ENCODE assay signal across 8 mouse cellular contexts in the genomic region with DNA sequence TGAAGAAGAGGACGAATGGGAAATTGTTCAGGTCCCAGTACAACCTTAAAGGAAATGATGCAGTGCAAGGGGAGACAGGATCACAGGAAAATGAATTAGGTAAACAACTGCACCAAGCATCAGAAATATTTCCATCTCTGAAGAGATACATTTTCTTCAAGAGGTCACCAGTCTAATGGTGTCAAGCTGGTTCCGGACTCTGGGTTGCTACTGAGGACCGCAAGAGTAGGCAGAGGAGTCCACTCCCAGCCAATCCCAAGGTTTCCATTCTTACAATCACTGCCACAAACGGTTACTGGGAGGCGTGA. TPM values are rescaled to one million over a fixed set of nuclear protein-coding genes. Genes with fewer than 3 reads are reported as not detected.
DNase-seq lines count a peak whose midpoint lies in the region; ATAC-seq and TF ChIP-seq lines count a peak whose summit lies in the region.

No protein-coding gene starts in this region.

- no peak overlapping the region for H3K27ac ChIP-seq in kidney, adult 2 months (ENCODE audit: insufficient read depth, low read depth, low read length)
- peak overlapping the region; percentile 95 for H3K27ac ChIP-seq in hindbrain, embryonic 13.5 days
- H3K27ac ChIP-seq in midbrain, embryonic 14.5 days (replicated peaks; ENCODE audit: low read depth, low read length): peak overlapping the region; percentile 95

- H3K36me3 ChIP-seq in kidney, adult 2 months (ENCODE audit: control insufficient read depth, insufficient read depth, low read length): no peaks in the 10 kb centered on the region
- H3K36me3 ChIP-seq in hindbrain, embryonic 13.5 days: no peaks in the 10 kb centered on the region
- H3K36me3 ChIP-seq in midbrain, embryonic 14.5 days (ENCODE audit: control insufficient read depth, insufficient read depth, low read length): no peaks in the 10 kb centered on the region

- peak overlapping the region; percentile 93 for H3K9ac ChIP-seq in hindbrain, embryonic 13.5 days
- peak overlapping the region; percentile 96 for H3K9ac ChIP-seq in midbrain, embryonic 14.5 days (replicated peaks; ENCODE audit: low read length)

- WGBS in kidney, adult 2 months: 6% methylated on average over 5 of the region's 5 CpGs
- 4% methylated on average over 5 of the region's 5 CpGs for WGBS in hindbrain, embryonic 13.5 days
- WGBS in midbrain, embryonic 14.5 days: 3% methylated on average over 5 of the region's 5 CpGs

- H3K4me2 ChIP-seq in hindbrain, embryonic 13.5 days: peak overlapping the region; percentile 63
- peak overlapping the region; percentile 69 for H3K4me2 ChIP-seq in midbrain, embryonic 14.5 days (ENCODE audit: low read length)

- no peak for TF ChIP-seq POLR2A in kidney, adult 2 months (IDR thresholded peaks at IDR 0.05; ENCODE audit: low read depth, low read length)

- DNase-seq in kidney, adult 2 months: no peak
- no peak for DNase-seq in kidney, adult 18-20 months
- no peak for DNase-seq in midbrain, embryonic 14.5 days
- DNase-seq in ovary, postnatal 10 days (ENCODE audit: low spot score): no peak
- DNase-seq in right cerebral cortex, postnatal 4 days: no peak

- H3K27me3 ChIP-seq in kidney, adult 2 months (replicated peaks; ENCODE audit: control insufficient read depth, insufficient read depth, low read length): no peaks in the 10 kb centered on the region
- peaks cover 4% of the 10 kb centered on the region; the same call in 1 of the 2 replicates for H3K27me3 ChIP-seq in hindbrain, embryonic 13.5 days
- H3K27me3 ChIP-seq in midbrain, embryonic 14.5 days (ENCODE audit: control insufficient read depth, insufficient read depth, low read length): no peaks in the 10 kb centered on the region

- peak; percentile 23 for ATAC-seq in common myeloid progenitor, adult 5-6 weeks (replicated peaks; ENCODE audit: low read depth, poor library complexity, severe bottlenecking)
- no peak for ATAC-seq in hindbrain, embryonic 13.5 days (ENCODE audit: low FRiP score)
- ATAC-seq in midbrain, embryonic 14.5 days (ENCODE audit: low FRiP score, low TSS enrichment): peak; percentile 51
- no peak for ATAC-seq in monocyte, adult 5-6 weeks (replicated peaks; ENCODE audit: insufficient number of reproducible peaks, low FRiP score, low TSS enrichment, poor library complexity, severe bottlenecking)

- H3K9me3 ChIP-seq in hindbrain, embryonic 13.5 days: no peaks in the 10 kb centered on the region
- no peaks in the 10 kb centered on the region for H3K9me3 ChIP-seq in midbrain, embryonic 14.5 days (ENCODE audit: control insufficient read depth, low read length)

- no peak for TF ChIP-seq CTCF in kidney, adult 2 months (conservative IDR thresholded peaks at IDR 0.05; ENCODE audit: insufficient read depth, insufficient read length, low read depth, low read length)

- H3K4me1 ChIP-seq in kidney, adult 2 months (ENCODE audit: control insufficient read depth, insufficient read depth, low read length): no peaks in the 10 kb centered on the region
- peaks cover 21% of the 10 kb centered on the region for H3K4me1 ChIP-seq in hindbrain, embryonic 13.5 days (replicated peaks)
- H3K4me1 ChIP-seq in midbrain, embryonic 14.5 days (ENCODE audit: control insufficient read depth, insufficient read depth, low read length): 0 out of 2 replicates have a peak, but pooled peaks cover 12% of the 10 kb centered on the region

- H3K4me3 ChIP-seq in kidney, adult 2 months (ENCODE audit: insufficient read depth, low read depth, low read length): peak overlapping the region; percentile 74
- peak overlapping the region; percentile 80 for H3K4me3 ChIP-seq in hindbrain, embryonic 13.5 days
- peak overlapping the region; percentile 87 for H3K4me3 ChIP-seq in midbrain, embryonic 14.5 days (replicated peaks; ENCODE audit: low read depth, low read length)

RNA-seq across cellular contexts. Expression of a gene that starts 0.5 kb away (rescaled TPM):
- polyA plus RNA-seq in kidney, adult 2 months (2012; rRNA removed): 4.2 and 5.1 TPM in 2 replicates
- total RNA-seq in common myeloid progenitor, adult 5-6 weeks (2017): 1.1 and 5.2 TPM in 2 replicates
- 22.1 and 24.0 TPM in 2 replicates for polyA plus RNA-seq in hindbrain, embryonic 13.5 days (2015; fragmentation: Nextera tagmentation; extraction: Ambion mirVana)
- polyA plus RNA-seq in midbrain, embryonic 14.5 days (2014; fragmentation: Nextera tagmentation; extraction: Ambion mirVana): 18.7 and 23.5 TPM in 2 replicates
- 0.78 TPM in 1 of 3 replicates, not detected in the others for total RNA-seq in monocyte, adult 5-6 weeks (2017)

Comparison
In these comparisons a context has a peak if more than half of its experiments do, and no peak if none do; other contexts are left out.
1. ATAC-seq: peak in common myeloid progenitor, adult 5-6 weeks (single experiment) and midbrain, embryonic 14.5 days (single experiment); none in hindbrain, embryonic 13.5 days (single experiment) and monocyte, adult 5-6 weeks (single experiment).
2. Peak in every context shown above with its lines, with median percentiles within 50 percentile points of each other: H3K4me3 ChIP-seq.